Mouse (Mus musculus): ENCODE results near the gene Msantd1. TPM values are rescaled to one million over a fixed set of nuclear protein-coding genes. Genes with fewer than 3 reads are reported as not detected.
"Not testable (repeated sequence)": the region's sequence is repeated elsewhere in the genome, so short reads cannot be mapped to it uniquely, and the experiment has no call there.

Gene Msantd1
- under 1 TPM; 0.19 to 0.90 TPM for total RNA-seq (2021)

- DNase-seq = no peak
Observed at GRCm38 (mm10) chr5:34907910-34908725, at the start of gene Msantd1. Gene Msantd1, plus strand, starts transcription at chr5:34908012.

- no peak for DNase-seq
Observed at GRCm38 (mm10) chr5:34865367-34865766, 42.4 kb upstream of the Msantd1 start.

GRCm38 (mm10) chr5:34880307-34880706, 27.5 kb upstream of the Msantd1 start:
- not testable (repeated sequence) for DNase-seq

- DNase-seq = no peak
Observed at GRCm38 (mm10) chr5:34881023-34881422, 26.8 kb upstream of the Msantd1 start.

GRCm38 (mm10) chr5:34885250-34885649, 22.6 kb upstream of the Msantd1 start:
- DNase-seq = no peak

GRCm38 (mm10) chr5:34889252-34889651, 18.6 kb upstream of the Msantd1 start:
- DNase-seq = no peak

- no peak for DNase-seq
Observed at GRCm38 (mm10) chr5:34896697-34897453, 10.9 kb upstream of the Msantd1 start.

- DNase-seq = no peak
Observed at GRCm38 (mm10) chr5:34899787-34900469, 7.9 kb upstream of the Msantd1 start.

- no peak for DNase-seq
Observed at GRCm38 (mm10) chr5:34902371-34902770, 5.4 kb upstream of the Msantd1 start.

GRCm38 (mm10) chr5:34902811-34903385, 4.9 kb upstream of the Msantd1 start:
- peak; percentile 73 for DNase-seq

GRCm38 (mm10) chr5:34904412-34904811, 3.4 kb upstream of the Msantd1 start:
- no peak for DNase-seq

- DNase-seq = no peak
Observed at GRCm38 (mm10) chr5:34907230-34907629, 582 bp upstream of the Msantd1 start.

GRCm38 (mm10) chr5:34908726-34909633, 1.2 kb downstream of the Msantd1 start:
- no peak for DNase-seq

- no peak for DNase-seq
Observed at GRCm38 (mm10) chr5:34909634-34910503, 2.1 kb downstream of the Msantd1 start.

- no peak for DNase-seq
Observed at GRCm38 (mm10) chr5:34910504-34910815, 2.6 kb downstream of the Msantd1 start.

GRCm38 (mm10) chr5:34915801-34916200, 8.0 kb downstream of the Msantd1 start:
- peak; percentile 86 for DNase-seq

GRCm38 (mm10) chr5:34917234-34917655, 9.4 kb downstream of the Msantd1 start:
- no peak for DNase-seq

- no peak for DNase-seq
Observed at GRCm38 (mm10) chr5:34918785-34919184, 11.0 kb downstream of the Msantd1 start.

GRCm38 (mm10) chr5:34922531-34922930, 14.7 kb downstream of the Msantd1 start:
- no peak for DNase-seq

GRCm38 (mm10) chr5:34923920-34924319, 16.1 kb downstream of the Msantd1 start:
- no peak for DNase-seq

- DNase-seq = no peak
Observed at GRCm38 (mm10) chr5:34924519-34924918, 16.7 kb downstream of the Msantd1 start.
